In the genomic region with DNA sequence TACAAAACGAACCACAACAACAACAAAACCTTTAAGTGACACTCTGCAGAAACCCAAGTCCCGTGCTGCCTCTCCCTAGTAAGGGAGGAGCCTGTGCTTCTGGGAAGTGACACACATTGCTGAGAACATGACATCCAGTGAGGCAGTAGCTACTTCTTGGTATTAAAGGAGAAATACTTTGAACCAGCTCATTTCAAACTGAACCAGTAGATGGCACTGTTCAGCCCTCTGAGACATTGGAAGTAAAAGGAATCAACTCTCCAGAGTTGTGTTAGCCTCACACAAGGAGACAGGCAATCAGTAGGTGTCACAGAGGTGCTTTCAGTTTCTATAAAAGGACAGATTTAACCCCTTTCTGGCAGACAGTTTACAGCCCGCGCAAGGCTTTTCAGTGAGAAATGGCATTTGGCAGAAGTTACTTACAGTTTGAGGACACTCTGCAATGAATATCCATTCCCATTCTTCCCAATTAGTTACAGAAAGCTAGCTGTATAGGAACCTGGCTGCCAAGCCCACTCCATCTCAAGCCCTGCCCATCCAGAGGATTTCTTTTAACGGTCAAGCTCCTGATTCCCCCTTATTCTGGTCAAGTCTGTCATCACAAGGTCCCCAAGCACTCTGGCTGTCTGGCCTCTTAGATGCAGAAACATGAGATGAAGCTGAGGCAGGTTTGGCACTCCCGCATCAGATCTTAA, we compare ENCODE assay signal across 10 mouse cellular contexts. TPM values are rescaled to one million over a fixed set of nuclear protein-coding genes. Genes with fewer than 3 reads are reported as not detected.
A peak's percentile ranks its signal among the peaks of the same experiment; 100 is the strongest.
DNase-seq lines count a peak whose midpoint lies in the region; ATAC-seq and TF ChIP-seq lines count a peak whose summit lies in the region.
"Had no signal": no experiment of that assay in that cellular context is flagged by ENCODE, and none has a peak within 500 bp of the region (broad histone marks: within the 10 kb centered on the region; RNA-seq: fewer than 3 reads in every experiment).

No protein-coding gene starts in this region.

- H3K9me3 ChIP-seq in neural tube, embryonic 11.5 days (ENCODE audit: control insufficient read depth, low read length): no peaks in the 10 kb centered on the region
- no peaks in the 10 kb centered on the region for H3K9me3 ChIP-seq in forebrain, embryonic 10.5 days
- H3K9me3 ChIP-seq in intestine, postnatal 0 days (ENCODE audit: control insufficient read depth): no peaks in the 10 kb centered on the region
- no peaks in the 10 kb centered on the region for H3K9me3 ChIP-seq in neural tube, embryonic 14.5 days (ENCODE audit: control insufficient read depth, low read length)
- H3K9me3 ChIP-seq: embryonic facial prominence, embryonic 13.5 days had no signal

- H3K36me3 ChIP-seq in neural tube, embryonic 11.5 days (ENCODE audit: control insufficient read depth, insufficient read depth, low read length): no peaks in the 10 kb centered on the region
- H3K36me3 ChIP-seq in forebrain, embryonic 10.5 days (replicated peaks): no peaks in the 10 kb centered on the region
- no peaks in the 10 kb centered on the region for H3K36me3 ChIP-seq in intestine, postnatal 0 days (ENCODE audit: control insufficient read depth, insufficient read depth)
- H3K36me3 ChIP-seq in neural tube, embryonic 14.5 days (ENCODE audit: control insufficient read depth, insufficient read depth, low read length): no peaks in the 10 kb centered on the region
- H3K36me3 ChIP-seq: embryonic facial prominence, embryonic 13.5 days had no signal

- H3K4me3 ChIP-seq in neural tube, embryonic 11.5 days (ENCODE audit: low read depth, low read length): no peak overlapping the region
- no peak overlapping the region for H3K4me3 ChIP-seq in forebrain, embryonic 10.5 days
- no peak overlapping the region for H3K4me3 ChIP-seq in intestine, postnatal 0 days (ENCODE audit: low read depth, low read length)
- no peak overlapping the region for H3K4me3 ChIP-seq in neural tube, embryonic 14.5 days (ENCODE audit: low read depth, low read length)
- H3K4me3 ChIP-seq: embryonic facial prominence, embryonic 13.5 days had no signal

- peak; percentile 35; the same call in 1 of the 2 replicates for ATAC-seq in neural tube, embryonic 11.5 days (ENCODE audit: insufficient read depth, low FRiP score, low TSS enrichment)
- ATAC-seq in intestine, postnatal 0 days: no peak
- peak; percentile 65; the same call in 1 of the 2 replicates for ATAC-seq in neural tube, embryonic 14.5 days (ENCODE audit: low read depth)
- no peak for ATAC-seq in erythroblast, adult 5-6 weeks (replicated peaks; ENCODE audit: low FRiP score, poor library complexity, severe bottlenecking)

- H3K4me2 ChIP-seq in neural tube, embryonic 11.5 days (ENCODE audit: low read depth): no peak overlapping the region
- H3K4me2 ChIP-seq in intestine, postnatal 0 days (replicated peaks; ENCODE audit: low read depth): no peak overlapping the region
- H3K4me2 ChIP-seq in neural tube, embryonic 14.5 days (ENCODE audit: low read depth, low read length): no peak overlapping the region
- H3K4me2 ChIP-seq: embryonic facial prominence, embryonic 13.5 days had no signal

- no peaks in the 10 kb centered on the region for H3K27me3 ChIP-seq in neural tube, embryonic 11.5 days (ENCODE audit: control insufficient read depth, insufficient read depth, low read length)
- no peaks in the 10 kb centered on the region for H3K27me3 ChIP-seq in forebrain, embryonic 10.5 days (ENCODE audit: poor library complexity, severe bottlenecking)
- no peaks in the 10 kb centered on the region for H3K27me3 ChIP-seq in intestine, postnatal 0 days (replicated peaks; ENCODE audit: control insufficient read depth, insufficient read depth, low read length)
- H3K27me3 ChIP-seq in neural tube, embryonic 14.5 days (ENCODE audit: control insufficient read depth, insufficient read depth, low read length): no peaks in the 10 kb centered on the region
- H3K27me3 ChIP-seq: embryonic facial prominence, embryonic 13.5 days had no signal

- peak; percentile 80 for TF ChIP-seq CTCF in intestine, postnatal 0 days (IDR thresholded peaks at IDR 0.05; ENCODE audit: low read depth)

- no peaks in the 10 kb centered on the region for H3K4me1 ChIP-seq in neural tube, embryonic 11.5 days (ENCODE audit: control insufficient read depth, insufficient read depth, low read length)
- H3K4me1 ChIP-seq in forebrain, embryonic 10.5 days: peaks cover 17% of the 10 kb centered on the region
- no peaks in the 10 kb centered on the region for H3K4me1 ChIP-seq in intestine, postnatal 0 days (replicated peaks; ENCODE audit: control insufficient read depth, insufficient read depth, low read length)
- no peaks in the 10 kb centered on the region for H3K4me1 ChIP-seq in neural tube, embryonic 14.5 days (ENCODE audit: control insufficient read depth, insufficient read depth, low read length)
- H3K4me1 ChIP-seq: embryonic facial prominence, embryonic 13.5 days had no signal

- DNase-seq in neural tube, embryonic 11.5 days (ENCODE audit: low spot score): peak; percentile 35
- no peak for DNase-seq in neural tube, embryonic 10.5 days (ENCODE audit: extremely low spot score, low spot score)
- peak; percentile 1 for DNase-seq in adrenal gland, postnatal 25 days
- DNase-seq in forebrain, embryonic 10.5 days (ENCODE audit: extremely low spot score, low spot score): peak; percentile 17
- peak; percentile 4 for DNase-seq in left cerebral cortex, postnatal 4 days

- no peak overlapping the region for H3K27ac ChIP-seq in neural tube, embryonic 11.5 days (ENCODE audit: low read depth, low read length)
- no peak overlapping the region for H3K27ac ChIP-seq in forebrain, embryonic 10.5 days
- H3K27ac ChIP-seq in intestine, postnatal 0 days (ENCODE audit: low read depth, low read length): no peak overlapping the region
- H3K27ac ChIP-seq in neural tube, embryonic 14.5 days (ENCODE audit: low read depth, low read length): no peak overlapping the region
- H3K27ac ChIP-seq: embryonic facial prominence, embryonic 13.5 days had no signal

- 38% methylated on average over 6 of the region's 6 CpGs for WGBS in neural tube, embryonic 11.5 days
- 39% methylated on average over 6 of the region's 6 CpGs for WGBS in forebrain, embryonic 10.5 days
- whole genome bisulfite sequencing in intestine, postnatal 0 days: 36% methylated on average over 6 of the region's 6 CpGs
- WGBS in neural tube, embryonic 14.5 days: 32% methylated on average over 6 of the region's 6 CpGs

- intact Hi-C loops in left cerebral cortex, postnatal 4 days (cut with DNase I): loop anchor here (10.0 kb wide), 1 partner anchor 332 kb away; no protein-coding TSS in a partner anchor

- no peak overlapping the region for H3K9ac ChIP-seq in neural tube, embryonic 11.5 days (ENCODE audit: low read length)
- no peak overlapping the region for H3K9ac ChIP-seq in intestine, postnatal 0 days (ENCODE audit: low read depth, low read length)
- H3K9ac ChIP-seq in neural tube, embryonic 14.5 days (replicated peaks; ENCODE audit: low read depth, low read length): no peak overlapping the region
- H3K9ac ChIP-seq: embryonic facial prominence, embryonic 13.5 days had no signal

RNA-seq across cellular contexts. Expression of gene Opn5, which starts 2.0 kb away (rescaled TPM):
- polyA plus RNA-seq in neural tube, embryonic 11.5 days (2014; fragmentation: Nextera tagmentation; extraction: Ambion mirVana): not detected in 2 replicates
- not detected in 2 replicates for total RNA-seq in adrenal gland, postnatal 25 days (2021)
- not detected in 2 replicates for polyA plus RNA-seq in forebrain, embryonic 10.5 days (2016; fragmentation: Nextera tagmentation; extraction: Ambion mirVana)
- polyA plus RNA-seq in intestine, postnatal 0 days (2015; fragmentation: Nextera tagmentation; extraction: Ambion mirVana): not detected in 2 replicates
- total RNA-seq in left cerebral cortex, postnatal 4 days (2021): not detected
- polyA plus RNA-seq in neural tube, embryonic 14.5 days (2014; fragmentation: Nextera tagmentation; extraction: Ambion mirVana): 0.13 and 0.18 TPM in 2 replicates
- total RNA-seq in erythroblast, adult 5-6 weeks (2015; ENCODE audit: low replicate concordance): not detected in 2 replicates
- not detected in 2 replicates for total RNA-seq in erythroblast, adult 5-6 weeks (2017; ENCODE audit: low replicate concordance)
- total RNA-seq: neutrophil, adult 5-6 weeks had no signal
- polyA plus RNA-seq: embryonic facial prominence, embryonic 13.5 days had no signal

Comparison
In these comparisons a context has a peak if more than half of its experiments do, and no peak if none do; other contexts are left out.
1. ATAC-seq: peak in neural tube, embryonic 11.5 days (single experiment) and neural tube, embryonic 14.5 days (single experiment); none in intestine, postnatal 0 days (single experiment) and erythroblast, adult 5-6 weeks (single experiment).